Mouse (Mus musculus): ENCODE measurements at regions not wholly inside any gene's neighbourhood (a gene's known extent, or its start where the extent isn't known, plus 50 kb on each side); places are given as distances from the start of the nearest gene placed in this dataset.

DNA sequence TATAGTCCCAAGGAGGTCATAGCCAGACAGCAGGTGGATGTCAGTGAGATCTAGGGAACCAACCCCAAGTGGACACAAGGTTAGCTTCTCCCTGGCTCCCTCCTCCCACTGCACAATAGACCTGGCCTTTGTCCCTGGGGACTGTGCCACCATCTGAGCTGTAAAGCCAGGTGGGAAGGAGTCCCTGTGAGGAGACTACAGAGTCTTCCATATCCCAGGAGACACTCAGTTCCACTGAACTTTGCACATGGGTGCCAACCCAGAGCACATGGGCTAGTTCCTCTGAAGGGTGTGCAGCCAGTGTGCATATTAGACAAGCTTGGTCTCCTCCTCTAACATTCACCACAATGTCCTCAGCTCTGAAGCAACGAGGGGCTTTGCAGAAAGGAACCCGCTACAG lies 86.5 kb upstream of the Shh start:
- DNase-seq (ENCODE audit: low spot score) = no peak

DNA sequence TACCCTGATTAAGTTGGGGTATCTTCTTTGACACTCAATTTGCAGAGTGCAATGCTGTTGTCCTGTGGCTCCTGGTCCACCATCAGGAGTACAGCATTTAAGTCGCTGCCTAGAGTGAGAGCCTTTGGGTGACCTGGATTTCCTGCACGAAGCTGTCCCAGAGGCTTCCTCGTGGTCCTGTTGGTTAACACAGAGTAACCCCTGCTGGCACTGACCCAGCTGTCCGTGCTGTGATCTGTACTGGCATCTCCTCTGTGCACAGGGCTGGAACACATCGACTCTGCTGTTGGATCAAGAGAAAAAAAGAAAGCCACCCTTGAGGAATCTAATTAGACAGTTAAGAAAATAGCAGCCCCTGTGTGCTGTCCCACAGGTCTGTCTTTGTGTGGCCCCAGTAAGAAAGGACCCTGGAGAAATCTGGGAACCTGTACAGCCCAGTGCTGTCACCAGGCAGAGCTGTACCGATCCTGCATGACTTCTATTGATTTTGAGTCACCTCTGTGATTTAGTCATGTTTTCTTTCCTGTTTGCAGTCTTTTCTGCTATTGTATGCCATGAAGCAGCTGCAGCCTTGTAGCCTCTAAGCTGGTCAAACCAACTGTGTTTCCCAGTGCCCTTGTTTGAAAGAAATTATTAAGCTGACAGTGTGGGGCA lies 63.3 kb upstream of the Shh start:
- no peak for DNase-seq (ENCODE audit: low spot score)

DNA sequence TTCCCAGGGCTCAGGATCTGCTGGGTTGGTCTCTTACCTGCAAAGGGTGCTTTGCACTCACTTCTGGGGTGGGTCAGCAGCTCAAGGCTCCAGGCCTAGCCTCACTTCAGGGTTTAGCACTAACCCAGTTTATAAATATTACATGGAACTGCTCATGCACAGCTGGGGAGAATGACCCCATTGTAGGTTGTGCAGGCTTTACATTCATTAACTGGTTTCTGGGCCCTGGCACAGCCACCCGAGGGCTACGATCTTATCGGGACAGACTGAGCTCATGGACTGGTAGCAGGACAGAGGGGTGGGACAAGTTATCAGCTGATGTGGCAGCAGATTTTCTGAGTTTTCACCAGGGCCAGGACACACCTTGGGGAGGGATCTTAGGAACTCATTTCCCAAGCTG lies 59.4 kb upstream of the Shh start:
- DNase-seq (ENCODE audit: low spot score) = no peak

DNA sequence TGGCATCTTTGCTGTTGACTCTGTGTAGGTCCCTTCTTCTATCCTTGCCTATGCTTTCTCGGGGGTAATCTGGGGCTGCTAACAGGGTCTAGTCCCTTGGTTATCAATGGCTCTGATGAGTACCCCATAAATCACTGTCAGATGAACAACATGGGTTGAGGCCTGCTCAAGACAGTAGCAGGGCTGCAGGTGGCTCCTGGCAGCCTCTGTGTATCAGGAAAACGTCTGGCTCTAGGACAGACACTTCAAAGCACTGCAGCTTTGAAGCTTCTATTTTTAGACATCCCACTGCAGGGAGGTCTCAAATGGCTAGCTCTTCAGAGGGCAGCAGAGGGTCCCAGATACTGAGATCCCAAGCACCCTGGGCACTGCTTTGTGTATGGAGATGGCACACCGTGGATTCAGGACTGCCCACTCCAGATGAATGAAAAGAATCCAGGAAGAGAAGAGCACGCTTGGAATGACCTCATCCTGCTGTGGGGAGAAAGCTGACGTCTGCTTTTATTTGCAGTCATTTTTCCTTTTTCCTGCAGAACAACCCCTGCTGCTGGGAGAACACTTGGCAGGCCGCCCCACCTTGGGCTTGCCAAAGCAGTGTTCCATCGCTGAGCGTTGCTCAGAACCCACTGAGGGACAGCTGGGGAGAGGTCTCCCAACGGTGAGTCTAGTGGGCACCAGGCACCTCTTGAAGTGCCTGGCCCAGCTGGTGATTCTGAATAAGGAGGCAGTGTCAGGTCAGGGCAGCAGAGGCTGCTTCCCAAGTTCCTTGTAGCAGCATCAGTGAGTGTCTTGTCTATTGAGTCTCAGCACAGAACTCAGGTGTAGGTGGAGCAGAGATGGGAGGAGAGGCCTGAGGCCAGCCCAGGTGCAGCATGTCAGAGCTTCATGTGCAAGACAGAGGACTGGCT lies 54.0 kb upstream of the Shh start:
- no peak for DNase-seq (ENCODE audit: low spot score)

DNA sequence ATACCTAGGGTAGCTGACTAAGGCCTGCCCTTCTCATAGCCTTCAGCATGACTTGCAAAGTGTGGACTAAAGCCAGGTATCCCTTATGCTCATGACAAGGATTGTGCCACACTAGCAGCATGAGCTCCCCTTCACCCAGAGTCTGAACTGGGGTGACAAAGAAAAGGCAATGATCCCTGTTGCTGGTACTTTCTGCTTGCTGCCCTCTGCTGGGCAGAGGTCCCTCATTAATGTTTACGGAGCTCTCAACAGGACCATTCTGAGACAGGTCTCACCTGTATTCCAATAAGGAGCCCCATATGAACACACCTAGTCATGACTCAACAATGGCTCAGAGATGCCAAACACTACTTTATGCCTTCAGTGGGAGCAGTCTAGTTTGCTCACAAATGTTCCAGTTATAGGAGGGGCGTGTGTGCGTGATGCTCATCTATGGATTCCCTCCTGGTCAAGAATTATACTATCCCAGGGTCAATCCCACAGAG lies 52.0 kb upstream of the Shh start:
- no peak for DNase-seq (ENCODE audit: low spot score)

All from ovary, postnatal 14 days (tissue).